Mouse (Mus musculus): ENCODE results near the gene Fam234a. TPM values are rescaled to one million over a fixed set of nuclear protein-coding genes. Genes with fewer than 3 reads are reported as not detected.
"Not testable (repeated sequence)": the region's sequence is repeated elsewhere in the genome, so short reads cannot be mapped to it uniquely, and the experiment has no call there.

Gene Fam234a
- total RNA-seq, 2 experiments from 2014 or later = 65.5 to 66.9 TPM

DNA sequence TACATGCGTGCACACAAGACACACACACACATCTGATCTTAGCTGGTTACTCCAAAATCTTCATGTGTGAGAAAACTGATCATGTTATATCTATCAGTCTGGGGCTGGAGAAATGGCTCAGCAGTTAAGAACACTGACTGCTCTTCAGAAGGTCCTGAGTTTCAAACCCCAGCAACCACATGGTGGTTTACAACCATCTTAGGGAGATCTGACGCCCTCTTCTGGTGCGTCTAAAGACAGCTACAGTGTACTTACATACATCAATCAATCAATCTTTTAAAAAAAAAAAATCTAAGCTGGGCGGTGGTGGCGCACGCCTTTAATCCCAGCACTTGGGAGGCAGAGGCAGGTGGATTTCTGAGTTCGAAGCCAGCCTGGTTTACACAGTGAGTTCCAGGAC lies 52.6 kb downstream of the Fam234a start:
- DNase-seq; intact Hi-C loops (cut with DNase I): not testable (repeated sequence)

DNA sequence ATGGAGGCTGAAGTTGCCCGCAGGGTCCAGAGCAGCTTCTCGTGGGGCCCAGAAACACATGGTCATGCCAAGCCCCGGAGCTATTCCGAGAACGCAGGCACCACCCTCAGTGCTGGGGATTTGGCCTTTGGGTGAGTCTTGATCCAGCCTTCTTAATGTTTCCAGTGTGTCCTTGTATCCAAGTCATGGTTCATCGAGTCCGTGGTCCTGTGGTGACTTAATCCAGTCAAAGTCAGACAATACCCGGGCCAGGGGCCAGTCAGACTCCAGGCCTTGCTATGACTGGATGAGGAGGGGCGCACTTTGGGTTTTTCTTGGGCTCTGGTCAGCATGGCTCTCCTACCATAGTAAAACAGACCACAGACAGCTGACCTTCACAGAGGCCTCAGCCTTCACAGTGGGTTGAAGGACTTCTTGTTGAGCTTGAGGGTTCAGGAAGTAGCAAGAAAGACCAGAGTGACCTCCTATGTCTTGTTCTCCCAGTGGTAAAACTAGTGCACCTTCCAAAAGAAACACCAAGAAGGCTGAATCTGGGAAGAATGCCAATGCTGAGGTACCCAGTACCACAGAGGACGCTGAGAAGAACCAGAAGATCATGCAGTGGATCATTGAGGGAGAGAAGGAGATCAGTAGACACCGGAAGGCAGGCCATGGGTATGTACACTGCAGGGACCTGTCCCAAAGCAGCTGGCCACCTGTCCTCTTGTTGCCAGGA lies 55.8 kb downstream of the Fam234a start:
- no peak for DNase-seq
- intact Hi-C loops (cut with DNase I) = no loop called here

DNA sequence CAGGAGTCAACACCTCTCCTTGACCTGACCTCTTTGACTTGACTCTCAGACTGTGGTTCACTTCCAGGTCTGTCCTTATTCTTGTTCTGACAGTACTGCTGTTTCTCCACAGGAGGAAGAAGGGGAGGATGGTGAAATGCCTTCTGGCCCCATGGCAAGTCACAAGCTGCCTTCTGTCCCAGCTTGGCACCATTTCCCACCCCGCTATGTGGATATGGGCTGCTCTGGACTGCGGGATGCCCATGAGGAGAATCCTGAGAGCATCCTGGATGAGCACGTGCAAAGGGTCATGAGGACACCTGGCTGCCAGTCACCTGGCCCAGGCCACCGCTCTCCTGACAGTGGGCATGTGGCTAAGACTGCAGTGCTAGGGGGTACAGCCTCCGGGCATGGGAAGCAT lies 56.5 kb downstream of the Fam234a start:
- intact Hi-C loops (cut with DNase I) = no loop called here

DNA sequence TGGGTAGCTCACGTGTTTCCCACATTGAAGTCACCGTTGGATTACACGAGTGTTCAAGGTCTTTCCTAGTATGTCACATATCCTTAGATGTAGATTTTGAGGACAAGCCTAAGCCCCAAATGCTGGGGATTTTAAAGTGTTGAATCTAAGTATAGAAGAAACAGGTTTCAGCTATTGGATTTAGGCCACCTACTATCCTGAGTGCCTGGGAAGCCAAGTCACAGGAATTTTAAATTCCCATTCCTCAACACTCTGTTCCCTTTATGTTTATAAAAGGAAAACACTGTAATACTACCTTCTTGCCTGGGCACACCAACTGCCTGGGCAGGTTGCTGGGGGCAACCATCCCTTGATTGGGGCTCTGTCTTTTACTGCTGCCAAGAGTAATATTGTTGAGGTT lies 62.9 kb downstream of the Fam234a start:
- intact Hi-C loops (cut with DNase I) = no loop called here
- DNase-seq = no peak

More for the DNA sequence above, 56.5 kb downstream of the Fam234a start:
- no peak for DNase-seq

DNA sequence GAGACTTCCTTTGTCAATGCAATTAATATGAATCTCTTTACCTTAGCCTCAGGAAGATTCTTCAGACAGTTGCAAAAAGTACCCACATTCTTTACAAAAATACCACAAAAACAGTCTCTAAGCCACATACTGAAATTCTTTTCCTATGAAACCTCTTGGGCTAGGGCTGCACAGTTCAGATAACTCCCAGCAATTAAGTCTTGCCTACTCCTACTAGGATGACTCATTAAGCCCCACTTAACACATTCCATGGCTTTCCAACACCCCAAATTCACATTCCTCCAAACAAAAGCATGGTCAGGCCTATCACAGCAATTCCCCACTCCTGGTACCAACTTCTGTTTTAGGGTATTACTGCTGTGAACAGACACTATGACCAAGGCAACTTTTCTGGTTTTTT lies 65.4 kb downstream of the Fam234a start:
- no peak for DNase-seq
- intact Hi-C loops (cut with DNase I) = no loop called here

DNA sequence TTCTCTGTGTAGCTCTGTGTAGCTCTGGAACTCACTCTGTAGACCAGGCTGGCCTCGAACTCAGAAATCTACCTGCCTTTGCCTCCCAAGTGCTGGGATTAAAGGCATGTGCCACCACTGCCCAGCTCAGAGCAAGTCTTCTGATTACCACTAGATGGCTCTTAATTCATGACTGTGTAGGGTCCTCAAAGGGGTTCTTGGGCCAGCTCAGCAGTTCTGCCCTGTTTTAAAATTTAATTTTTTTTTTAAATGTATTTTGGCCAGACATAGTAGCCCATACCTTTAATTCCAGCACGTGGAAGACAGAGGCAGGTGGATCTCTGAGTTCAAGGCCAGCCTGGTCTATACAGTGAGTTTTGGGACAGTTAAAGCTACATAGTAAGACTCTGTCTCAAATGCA lies 68.8 kb downstream of the Fam234a start:
- intact Hi-C loops (cut with DNase I); DNase-seq: not testable (repeated sequence)

DNA sequence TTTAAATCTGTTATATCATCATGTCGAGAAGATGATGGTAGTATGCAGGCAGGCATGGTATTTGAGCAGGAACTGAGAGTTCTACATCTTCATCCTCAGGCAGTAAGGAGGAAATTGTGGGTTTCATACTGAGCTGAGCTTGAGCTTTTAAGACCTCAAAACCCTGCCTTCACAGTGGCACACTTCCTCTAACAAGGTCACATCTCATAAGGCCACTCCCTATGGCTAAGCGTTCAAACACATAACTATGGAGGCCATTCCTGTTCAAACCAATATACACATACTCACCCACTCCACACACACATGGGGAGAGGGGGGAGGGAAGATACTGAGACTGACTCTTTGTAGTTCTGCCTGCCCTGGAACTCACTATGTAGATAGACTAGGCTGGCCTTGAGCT lies 76.0 kb downstream of the Fam234a start:
- intact Hi-C loops (cut with DNase I) = no loop called here

DNA sequence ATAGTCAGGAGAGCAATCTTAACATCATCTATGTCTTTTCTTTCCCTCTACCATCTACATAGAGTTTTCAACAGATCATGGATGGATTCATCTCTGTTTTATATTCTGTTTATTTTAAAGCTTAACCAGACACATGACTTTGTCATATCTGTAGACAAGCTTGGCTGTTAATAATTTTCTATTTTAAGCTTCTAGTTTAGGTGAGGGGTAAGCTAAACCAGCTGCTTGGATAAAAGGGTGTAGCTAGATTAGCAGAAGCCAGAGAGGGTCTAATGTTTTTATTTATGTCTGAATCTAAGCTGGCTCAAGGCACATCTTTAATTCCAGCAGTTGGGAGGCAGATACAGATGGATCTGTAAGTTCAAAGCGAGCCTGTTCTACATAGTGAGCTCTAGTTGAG lies 81.3 kb downstream of the Fam234a start:
- no peak for DNase-seq
- intact Hi-C loops (cut with DNase I) = no loop called here

More for the DNA sequence above, 76.0 kb downstream of the Fam234a start:
- DNase-seq = no peak

Other genes starting within 250 kb of the Fam234a start
- gene Rab11fip3, start 174.7 kb downstream of the Fam234a start, total RNA-seq (2021) = 10 to 100 TPM; 57.9 to 61.5 TPM
- 1 to 10 TPM; 2.3 to 2.8 TPM for gene Decr2, start 153.9 kb downstream of the Fam234a start, total RNA-seq (2021)
- 1 to 10 TPM; 1.0 to 1.7 TPM for gene Nme4, start 148.6 kb downstream of the Fam234a start, total RNA-seq (2021)
- 1 to 10 TPM in 1 of 2 experiments, under 1 TPM in 1; 0.69 to 1.4 TPM for gene Tmem8, start 130.9 kb downstream of the Fam234a start, total RNA-seq (2021)
- 10 to 100 TPM; 55.9 to 60.6 TPM for gene Mrpl28, start 120.7 kb downstream of the Fam234a start, total RNA-seq (2021)
- gene Axin1, start 105.6 kb downstream of the Fam234a start, total RNA-seq (2021) = 10 to 100 TPM; 13.0 to 14.7 TPM
- gene Pdia2, start 45.2 kb downstream of the Fam234a start, total RNA-seq (2021) = not detected
- 1 to 10 TPM; 1.0 to 1.1 TPM for gene Rgs11, start 41.3 kb downstream of the Fam234a start, total RNA-seq (2021)
- gene Arhgdig, start 36.5 kb downstream of the Fam234a start, total RNA-seq (2021) = 1 to 10 TPM in 1 of 2 experiments, under 1 TPM in 1; 0.42 to 1.3 TPM
- gene Luc7l, start 8.7 kb upstream of the Fam234a start, total RNA-seq (2021) = 10 to 100 TPM in 1 of 2 experiments, 1 to 10 TPM in 1; 9.9 to 10.8 TPM
- gene Neurl1b, start 170.6 kb upstream of the Fam234a start, total RNA-seq (2021) = 1 to 10 TPM; 2.6 to 3.7 TPM

Data from gastrocnemius, postnatal 36 days (tissue).